Mouse (Mus musculus): ENCODE data around the gene Mtss1l.

DNA sequence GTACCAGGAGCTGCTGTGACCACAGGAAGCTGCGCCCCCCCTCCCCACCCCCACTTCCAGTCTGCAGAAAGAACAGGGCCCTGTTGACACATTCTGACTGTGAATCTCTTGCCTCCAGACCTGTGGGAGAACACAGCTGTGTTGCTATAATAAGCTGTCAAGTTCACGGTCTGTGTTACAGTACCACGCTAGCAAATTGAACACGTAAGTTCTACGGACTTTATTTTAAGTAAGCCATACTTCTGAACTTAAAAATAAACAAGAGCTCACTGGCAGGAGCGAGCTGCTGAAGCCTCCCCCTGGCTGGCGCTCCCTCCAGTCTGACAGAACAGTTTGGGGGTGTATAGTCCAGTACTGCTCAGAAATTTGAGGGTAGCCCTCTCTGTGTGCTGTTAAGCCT lies 51.2 kb downstream of the Mtss1l start:
- no peak for TF ChIP-seq CTCF (conservative IDR thresholded peaks at IDR 0.05; ENCODE audit: insufficient read depth, insufficient read length, low read depth, low read length)
- no peak for TF ChIP-seq POLR2A (IDR thresholded peaks at IDR 0.05; ENCODE audit: low read depth, low read length)

All from kidney, adult 2 months (tissue).